Mouse (Mus musculus) frontal cortex, postnatal 36 days (tissue): ENCODE measurements around the gene Rps10.

Experiments used
- DNase-seq, 2 experiments: peaks; one replicate each; pipeline ENCODE4 v3.0.0; 2022; ENCODE audit warnings: low spot score in 2 of 2

Gene Rps10

GRCm38 (mm10) chr17:27636132-27637020 lies at the start of gene Rps10:
Rps10 (minus strand) TSS chr17:27636669.
- DNase-seq: no peak

DNA sequence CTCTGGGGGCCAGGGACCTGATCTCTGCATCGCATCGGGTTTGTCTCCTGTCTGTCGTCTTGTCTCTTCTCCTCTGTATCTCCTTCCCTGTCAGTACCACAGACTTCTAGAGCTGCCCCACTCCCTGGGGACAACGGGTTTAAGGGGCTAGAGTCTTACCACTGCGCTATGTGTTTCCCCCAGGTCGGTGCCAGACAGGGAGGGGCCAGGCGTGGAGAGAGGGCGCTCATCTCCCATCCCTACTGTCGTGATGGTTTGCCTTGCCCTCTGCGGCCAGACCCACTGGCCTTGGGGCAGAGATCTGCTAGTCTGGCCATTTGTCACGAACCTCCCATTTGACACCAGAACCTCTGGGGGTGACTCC lies 49.1 kb upstream of the Rps10 start:
- no peak for DNase-seq

DNA sequence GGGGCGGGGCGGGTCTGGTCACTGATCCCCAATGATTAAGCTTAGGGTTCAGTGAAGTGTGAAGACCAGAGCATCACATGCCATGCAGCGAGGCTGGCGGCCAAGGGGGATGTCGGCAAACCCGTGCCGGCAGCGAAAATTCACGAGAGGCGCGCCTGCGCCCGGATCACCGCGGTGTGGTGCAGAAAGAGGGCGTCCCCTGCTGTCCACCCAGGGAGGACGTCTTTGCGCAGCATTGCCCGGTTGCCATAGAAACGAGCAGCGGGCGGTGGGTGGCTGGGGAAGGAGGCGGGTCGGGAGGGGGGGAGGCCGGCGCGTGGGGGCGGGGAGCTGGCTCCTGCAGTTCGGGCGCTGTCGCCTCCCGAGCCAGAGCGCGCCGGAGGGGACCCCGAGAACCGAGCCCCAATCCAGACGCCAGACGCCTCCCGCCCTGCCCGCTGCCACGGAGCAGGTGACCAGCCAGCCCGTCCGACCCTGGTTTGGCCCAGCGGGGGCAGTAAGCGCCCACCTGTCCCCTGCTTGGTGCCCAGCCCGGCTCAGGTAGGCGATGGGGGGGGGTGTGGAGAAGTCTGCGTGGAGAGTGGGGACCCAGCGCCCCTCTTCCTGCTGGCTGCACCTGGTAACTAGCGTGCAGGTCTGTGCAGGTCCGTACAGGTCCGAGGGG lies 48.5 kb upstream of the Rps10 start:
- DNase-seq: peak; percentile 82 to 87

- DNase-seq: no peak
Measured at GRCm38 (mm10) chr17:27678924-27679813, 42.7 kb upstream of the Rps10 start.

DNA sequence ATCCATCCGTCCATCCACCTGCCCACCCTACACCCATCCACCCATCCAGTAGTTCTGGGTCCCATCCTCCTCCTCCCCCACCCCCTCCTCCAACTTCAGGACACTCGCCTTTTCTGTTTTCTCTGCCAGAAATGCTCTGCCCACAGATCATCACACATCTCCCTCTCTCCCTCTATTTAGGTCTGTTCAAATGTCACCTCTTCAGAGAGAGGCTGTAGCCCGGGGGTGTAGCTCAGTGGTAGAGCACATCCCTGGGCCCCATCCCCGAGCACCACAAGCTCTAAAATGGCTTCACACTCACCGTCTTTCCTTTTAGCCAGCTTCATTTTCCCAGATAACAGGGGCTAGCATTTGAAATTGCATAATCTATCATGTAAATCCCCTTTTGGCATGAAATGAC lies 41.3 kb upstream of the Rps10 start:
- DNase-seq: no peak

DNA sequence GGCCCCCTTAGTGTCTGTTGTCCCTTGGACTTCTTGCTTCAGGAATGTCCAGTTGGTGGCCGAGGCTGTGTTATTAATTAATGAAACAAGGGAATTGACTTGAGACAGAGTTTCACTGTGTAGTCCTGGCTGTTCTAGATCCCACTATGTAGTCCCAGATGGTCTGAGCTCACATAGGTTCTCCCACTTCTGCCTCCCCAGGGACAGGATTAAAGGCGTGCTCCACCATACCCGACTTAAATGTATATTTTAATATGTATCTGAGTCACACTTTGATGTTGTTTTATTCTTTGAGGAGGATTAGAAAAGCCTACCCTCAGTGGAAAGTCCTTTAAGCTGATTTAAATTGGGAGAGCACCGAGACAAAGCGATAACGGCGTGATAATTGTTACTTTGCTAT lies 39.8 kb upstream of the Rps10 start:
- no peak for DNase-seq

GRCm38 (mm10) chr17:27675453-27675852 lies 39.0 kb upstream of the Rps10 start:
- no peak for DNase-seq

DNA sequence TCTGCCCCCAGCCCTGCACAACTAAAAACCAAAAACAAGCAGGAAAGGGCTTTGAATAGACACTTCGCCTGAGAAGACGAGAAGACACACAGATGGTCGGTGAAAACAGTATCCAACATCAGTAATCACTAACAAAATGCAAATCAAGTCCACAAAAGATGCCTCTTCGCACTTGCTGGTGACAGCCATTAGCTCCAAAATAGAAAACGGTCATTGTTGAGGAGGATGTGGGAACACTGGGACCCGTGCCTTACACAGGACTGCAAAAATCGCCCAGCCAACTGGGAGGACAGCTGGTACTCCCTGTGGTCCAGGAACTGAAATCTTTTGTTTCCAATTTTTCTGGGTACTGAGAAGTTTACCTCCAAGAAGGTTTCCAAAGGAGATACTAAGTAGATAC lies 37.5 kb upstream of the Rps10 start:
- no peak for DNase-seq

DNA sequence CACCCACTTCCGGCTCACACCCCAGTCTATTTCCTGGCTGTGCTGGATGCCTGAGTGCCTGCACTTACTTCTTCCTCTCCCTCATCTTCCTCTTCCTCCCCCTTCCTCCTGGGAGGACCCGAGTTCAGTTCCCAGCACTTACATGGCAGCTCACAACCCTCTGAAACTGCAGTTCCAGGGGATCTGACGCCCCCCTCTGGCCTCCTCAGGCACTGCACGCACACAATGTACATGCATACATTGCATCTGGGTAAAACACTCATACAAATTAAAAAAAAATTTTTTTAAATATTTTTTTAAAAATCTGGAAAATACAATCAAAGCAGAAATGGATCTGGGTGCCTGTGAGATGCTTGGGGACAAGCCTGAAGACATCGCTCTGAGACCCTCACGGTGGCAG lies 35.3 kb upstream of the Rps10 start:
- no peak for DNase-seq

DNA sequence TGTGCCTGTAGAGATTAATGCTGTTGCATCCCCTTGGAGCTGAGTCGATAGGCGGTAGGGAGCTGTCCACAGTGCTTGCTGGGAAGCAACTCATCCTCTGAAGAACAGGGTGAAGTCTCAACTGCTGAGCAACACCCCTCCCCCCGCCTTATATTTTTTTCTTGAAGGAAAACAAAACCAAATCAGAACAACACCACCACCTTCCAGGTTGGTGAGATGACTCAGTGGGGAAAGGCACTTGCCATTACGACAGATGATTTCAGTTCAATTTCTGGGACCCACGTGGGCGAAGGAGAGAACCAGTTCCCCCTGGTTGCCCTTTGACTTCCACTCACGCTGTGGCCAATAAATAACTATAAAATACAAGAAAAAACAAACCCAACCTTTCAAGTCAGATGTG lies 22.3 kb upstream of the Rps10 start:
- no peak for DNase-seq

DNA sequence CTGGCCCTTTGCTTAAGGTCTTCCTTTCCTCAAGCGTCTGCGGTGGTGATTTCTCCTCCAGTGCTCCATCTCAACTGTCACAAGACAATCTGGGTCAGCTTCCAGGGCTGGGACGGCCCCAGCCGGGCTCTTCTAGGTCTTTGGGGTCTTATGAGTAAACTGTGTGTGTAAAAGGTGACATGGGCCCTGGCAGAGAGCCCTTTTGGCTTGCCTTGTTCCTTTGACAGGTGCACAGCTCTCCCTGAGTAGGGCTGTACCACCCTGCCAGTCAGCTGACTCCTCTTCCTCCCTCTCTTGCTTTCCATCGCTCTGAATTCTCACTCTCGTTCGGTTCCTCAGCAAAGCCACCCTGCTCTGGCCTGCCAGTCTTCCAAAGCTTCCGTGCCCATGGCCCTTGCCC lies 20.7 kb upstream of the Rps10 start:
- DNase-seq: peak in 1 of 2 experiments; percentile 41

DNA sequence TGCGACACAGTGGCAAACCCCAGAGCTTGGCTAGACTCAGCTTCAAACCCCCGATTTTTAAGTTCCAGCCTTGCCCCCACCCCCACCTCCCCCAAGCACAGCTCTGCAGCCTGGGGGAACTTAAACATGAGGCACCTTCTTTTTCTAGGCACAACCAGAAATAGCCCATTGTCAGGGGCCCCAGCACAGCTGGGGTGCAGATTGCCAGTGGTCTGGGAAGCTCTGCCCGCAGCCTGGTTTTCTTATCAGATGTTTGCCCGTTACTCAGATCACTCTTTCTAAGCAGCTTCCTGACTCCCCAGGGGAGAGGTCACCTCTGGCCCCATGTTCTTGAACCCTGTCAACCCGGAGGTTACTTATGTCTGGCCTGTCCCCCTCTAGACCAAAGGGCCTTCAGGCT lies 19.9 kb upstream of the Rps10 start:
- no peak for DNase-seq

- peak; percentile 71 to 76 for DNase-seq
Measured at GRCm38 (mm10) chr17:27656011-27656399, 19.5 kb upstream of the Rps10 start.

DNA sequence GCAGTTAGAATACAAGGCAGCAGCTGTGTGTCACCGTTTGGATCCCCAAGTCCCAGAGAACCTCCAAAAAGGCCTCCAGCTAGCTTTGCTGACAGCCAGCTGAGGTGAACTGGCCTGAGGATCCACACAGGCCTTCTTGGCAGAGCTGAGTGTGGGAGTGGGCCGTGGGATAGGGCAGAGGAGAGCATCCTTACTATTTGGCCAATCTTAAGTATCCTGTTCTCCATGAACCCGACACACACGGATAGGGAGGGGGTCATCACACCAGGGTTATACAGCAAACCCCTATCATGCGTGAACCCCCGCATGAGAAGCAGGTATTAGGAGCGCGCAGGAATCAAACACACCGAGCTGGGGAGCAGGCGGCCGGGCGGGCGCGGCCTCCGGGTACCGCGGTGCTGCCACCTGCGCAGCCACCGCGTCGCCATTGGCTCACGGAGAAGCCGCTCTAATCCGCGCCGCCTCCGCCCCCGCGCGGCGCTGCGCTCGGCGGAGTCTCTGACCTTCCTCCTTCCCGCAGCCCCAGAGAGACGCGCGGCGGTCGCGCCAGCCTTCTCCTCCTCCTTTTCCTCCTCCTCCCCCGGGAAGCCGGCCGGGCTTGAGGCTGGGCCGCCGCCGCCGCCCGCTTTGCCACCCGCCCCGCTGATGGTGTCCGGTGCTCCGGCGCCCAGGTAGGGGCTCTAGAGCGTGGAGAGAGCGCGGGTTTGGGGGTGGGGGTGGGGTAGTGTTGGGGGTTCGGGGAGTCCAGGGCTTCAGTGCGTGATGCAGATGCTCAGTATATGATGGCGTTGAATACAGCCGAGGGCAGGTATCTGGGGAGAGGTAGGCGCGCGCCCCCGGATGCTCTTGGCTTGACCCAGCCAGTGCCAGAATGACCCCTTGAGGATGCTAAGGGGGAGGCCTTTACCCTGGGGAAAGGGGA lies 18.9 kb upstream of the Rps10 start, which contains the start of gene Pacsin1:
Gene Pacsin1 (plus strand): TSS at position 421 of the 922 bp plus-strand sequence.
- DNase-seq: peak; percentile 78 to 82

DNA sequence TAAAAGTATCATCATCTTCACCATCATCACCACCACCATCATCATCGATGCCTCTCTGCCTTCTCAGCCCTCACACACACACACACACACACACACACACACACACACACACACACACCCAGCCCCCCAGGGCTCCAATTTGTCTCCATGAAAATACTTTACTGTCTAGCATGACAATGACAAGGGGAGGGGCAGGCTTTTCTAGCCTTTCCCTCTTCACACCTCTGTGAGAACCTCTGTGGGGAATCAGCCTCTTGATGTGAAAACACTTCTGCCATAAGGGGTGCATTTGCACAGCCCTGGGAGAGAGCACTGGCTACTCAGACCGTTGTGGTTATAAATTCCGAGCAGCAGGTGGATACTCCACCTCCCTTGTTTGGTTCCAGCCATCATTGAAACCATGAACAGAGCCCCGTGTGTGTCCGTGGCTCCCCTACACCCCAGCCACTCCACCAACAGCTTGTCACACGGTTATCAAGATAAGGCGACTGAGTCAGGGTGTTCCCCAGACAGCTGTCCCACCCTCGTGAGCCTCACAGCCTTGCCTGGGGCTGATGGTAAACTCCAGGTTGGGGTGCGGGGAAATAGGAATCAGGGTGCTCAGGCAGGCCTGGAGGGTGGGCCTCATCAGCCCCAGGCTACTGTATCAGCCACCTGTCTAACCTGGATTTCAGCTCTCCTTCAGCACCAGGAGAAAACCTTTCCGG lies 16.9 kb upstream of the Rps10 start:
- no peak for DNase-seq

DNA sequence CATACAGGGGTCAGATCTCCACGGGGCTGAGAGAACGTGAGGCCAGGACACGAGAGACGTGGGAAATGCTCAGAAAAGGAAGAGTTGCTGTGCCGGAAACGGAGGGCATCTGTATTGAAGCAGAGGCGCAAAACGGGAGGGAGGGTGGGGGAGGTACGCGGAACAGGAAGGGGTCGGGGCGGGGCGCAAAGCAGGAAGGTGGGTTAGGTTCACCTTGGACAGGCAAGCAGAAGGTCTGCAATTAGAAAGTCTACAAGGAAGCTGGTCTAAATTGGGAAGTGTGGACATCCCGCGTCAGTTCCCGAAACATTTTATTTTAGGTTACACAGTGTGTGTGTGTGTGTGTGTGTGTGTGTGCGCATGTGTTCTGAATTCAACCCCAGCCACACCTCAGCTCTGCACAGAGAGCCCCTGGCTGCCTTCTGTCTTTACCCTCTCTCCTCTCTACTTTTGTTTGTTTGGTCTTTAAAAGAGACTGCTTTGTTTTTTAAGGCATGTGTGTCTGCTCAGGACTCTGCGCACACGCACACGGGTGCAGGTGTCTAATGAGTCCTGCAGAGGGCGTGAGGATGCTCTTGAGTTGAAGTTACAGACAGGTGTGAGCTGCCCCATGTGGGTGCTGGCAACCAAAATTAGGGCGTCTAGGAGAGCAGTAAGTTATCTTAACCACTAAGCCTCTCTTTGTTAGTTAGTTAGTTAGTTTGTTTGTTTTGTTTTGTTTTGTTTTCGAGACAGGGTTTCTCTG lies 15.7 kb upstream of the Rps10 start:
- no peak for DNase-seq

- no peak for DNase-seq
Measured at GRCm38 (mm10) chr17:27650586-27650985, 14.1 kb upstream of the Rps10 start.

GRCm38 (mm10) chr17:27650160-27650559 lies 13.7 kb upstream of the Rps10 start:
- DNase-seq: peak; percentile 49 to 72

DNA sequence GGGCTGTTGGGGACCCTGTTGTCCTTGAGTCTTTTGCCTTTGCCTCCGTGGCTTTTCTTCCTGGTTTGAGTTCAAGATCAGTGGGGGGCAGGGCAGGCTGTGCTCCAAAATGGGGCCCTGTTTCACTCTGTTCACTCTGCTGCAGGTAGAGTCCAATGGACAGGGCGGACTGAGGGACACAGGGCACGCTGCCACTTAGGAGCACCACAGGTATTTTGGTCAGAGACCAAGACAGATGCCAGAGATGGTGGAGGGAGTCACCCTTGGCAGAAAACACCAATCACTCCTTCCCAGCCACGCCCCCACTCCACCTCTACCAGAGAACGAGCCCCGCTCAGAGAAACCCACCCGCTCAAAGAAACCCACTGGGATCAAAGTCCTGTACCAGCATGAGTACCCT lies 9.3 kb upstream of the Rps10 start:
- no peak for DNase-seq

GRCm38 (mm10) chr17:27644572-27644971 lies 8.1 kb upstream of the Rps10 start:
- DNase-seq: no peak
